Mouse (Mus musculus): ENCODE measurements at regions not wholly inside any gene's neighbourhood (a gene's known extent, or its start where the extent isn't known, plus 50 kb on each side); places are given as distances from the start of the nearest gene placed in this dataset.

- TF ChIP-seq CTCF (IDR thresholded peaks at IDR 0.05; ENCODE audit: borderline replicate concordance, control insufficient read depth, extremely low read depth, insufficient read depth, low read length, poor library complexity) (no peak), POLR2A (IDR thresholded peaks at IDR 0.05; ENCODE audit: control insufficient read depth, extremely low read depth, insufficient read depth, low read length, poor library complexity) (no peak)
Measured at GRCm38 (mm10) chr5:73826941-73827340, 175.8 kb downstream of the Spata18 start.
